Mouse (Mus musculus) MEL (cell line): ENCODE data around the gene Wdr1. TPM values are rescaled to one million over a fixed set of nuclear protein-coding genes. Genes with fewer than 3 reads are reported as not detected.

ENCODE experiments used
- DNase-seq: peaks from one replicate; pipeline ENCODE4 v3.0.0; 2011; ENCODE audit warnings: low read depth, low spot score
- H3K27ac ChIP-seq: 2 replicates; pipeline ENCODE4 v1.5.1; 2012; ENCODE audit warnings: low read depth, mild to moderate bottlenecking, control low read depth, low read length, moderate library complexity; ENCODE audit not compliant: control insufficient read depth
- H3K27me3 ChIP-seq, 2 experiments: fragments of 150-350 bp in 1 of 2; sonication (generic) in 1 of 2; 2 replicates each; pipeline ENCODE4 v1.6.1; 2012; ENCODE audit warnings: low read length in 2 of 2, mild to moderate bottlenecking in 2 of 2, improper control_type of control experiment in 1 of 2, moderate library complexity in 1 of 2; ENCODE audit not compliant: insufficient read depth in 2 of 2, control insufficient read depth in 1 of 2
- H3K36me3 ChIP-seq, 2 experiments: 2 replicates each; pipeline ENCODE4 v1.6.1; 2012 to 2014; ENCODE audit warnings: low read length in 2 of 2, improper control_type of control experiment in 1 of 2, inconsistent platforms in 1 of 2, mild to moderate bottlenecking in 1 of 2; ENCODE audit not compliant: insufficient read depth in 2 of 2, control insufficient read depth in 1 of 2
- H3K4me1 ChIP-seq, 2 experiments: fragments of 150-350 bp in 1 of 2; sonication (generic) in 1 of 2; 2 replicates each; pipeline ENCODE4 v1.6.1; 2012; ENCODE audit warnings: low read length in 2 of 2, improper control_type of control experiment in 1 of 2, mild to moderate bottlenecking in 1 of 2; ENCODE audit not compliant: insufficient read depth in 2 of 2, control insufficient read depth in 1 of 2
- H3K4me3 ChIP-seq, 2 experiments: fragments of 150-350 bp in 1 of 2; sonication (generic) in 1 of 2; 2 replicates each; pipeline ENCODE4 v1.5.1; 2012; ENCODE audit warnings: low read depth in 2 of 2, low read length in 2 of 2, mild to moderate bottlenecking in 2 of 2, moderate library complexity in 2 of 2, control low read depth in 1 of 2, improper control_type of control experiment in 1 of 2; ENCODE audit not compliant: control insufficient read depth in 1 of 2, insufficient read depth in 1 of 2
- H3K79me2 ChIP-seq: 2 replicates; pipeline ENCODE4 v1.6.1; 2012; ENCODE audit warnings: mild to moderate bottlenecking, low read length, moderate library complexity; ENCODE audit not compliant: control insufficient read depth, poor library complexity, insufficient read depth
- H3K9ac ChIP-seq: 2 replicates; pipeline ENCODE4 v1.6.1; 2012; ENCODE audit warnings: low read depth, mild to moderate bottlenecking, control low read depth, low read length, moderate library complexity; ENCODE audit not compliant: control insufficient read depth, poor library complexity, severe bottlenecking
- H3K9me3 ChIP-seq: fragments of 150-350 bp; sonication (generic); replicated peaks from 2 replicates; pipeline ENCODE4 v1.6.1; 2012; ENCODE audit warnings: mild to moderate bottlenecking, low read length, improper control_type of control experiment, moderate library complexity; ENCODE audit not compliant: insufficient read depth
- CHD2 ChIP-seq: IDR thresholded peaks from 2 replicates; pipeline ENCODE4 v1.6.1; 2011; ENCODE audit warnings: low read length, improper control_type of control experiment
- CTCF ChIP-seq, 3 experiments: IDR thresholded peaks in 2 of 3; conservative IDR thresholded peaks in 1 of 3; 2 replicates each; pipeline ENCODE4 v1.5.1; 2011 to 2012; ENCODE audit warnings: low read length in 3 of 3, low read depth in 2 of 3, mild to moderate bottlenecking in 2 of 3, improper control_type of control experiment in 1 of 3, inconsistent platforms in 1 of 3, mixed read lengths in 1 of 3, moderate library complexity in 1 of 3; ENCODE audit not compliant: control insufficient read depth in 1 of 3, insufficient read depth in 1 of 3, poor library complexity in 1 of 3, severe bottlenecking in 1 of 3
- ELF1 ChIP-seq: IDR thresholded peaks from 2 replicates; pipeline ENCODE4 v1.6.1; 2014; ENCODE audit warnings: low read depth, mild to moderate bottlenecking, inconsistent platforms, low read length, improper control_type of control experiment, moderate library complexity
- ETS1 ChIP-seq: IDR thresholded peaks from 2 replicates; pipeline ENCODE4 v1.6.1; 2012; ENCODE audit warnings: low read depth, mild to moderate bottlenecking, inconsistent platforms, low read length, improper control_type of control experiment, moderate library complexity
- GABPA ChIP-seq: IDR thresholded peaks from 2 replicates; pipeline ENCODE4 v1.6.1; 2012; ENCODE audit warnings: low read depth, mild to moderate bottlenecking, inconsistent platforms, low read length, improper control_type of control experiment, moderate library complexity
- GATA1 ChIP-seq: IDR thresholded peaks from 2 replicates; pipeline ENCODE4 v1.6.1; 2011; ENCODE audit warnings: low read depth, low read length, improper control_type of control experiment
- MAFK ChIP-seq: IDR thresholded peaks from 2 replicates; pipeline ENCODE4 v1.6.1; 2011; ENCODE audit warnings: low read depth, mild to moderate bottlenecking, low read length, improper control_type of control experiment, borderline replicate concordance
- MAX ChIP-seq: IDR thresholded peaks from 2 replicates; pipeline ENCODE4 v1.6.1; 2011; ENCODE audit warnings: low read length, improper control_type of control experiment
- MYB ChIP-seq: IDR thresholded peaks from 2 replicates; pipeline ENCODE4 v1.6.1; 2011; ENCODE audit warnings: mild to moderate bottlenecking, low read depth, low read length, improper control_type of control experiment
- MYC ChIP-seq: IDR thresholded peaks from 2 replicates; pipeline ENCODE4 v1.6.1; 2011; ENCODE audit warnings: low read depth, mild to moderate bottlenecking, low read length, improper control_type of control experiment, moderate library complexity
- NELFE ChIP-seq: IDR thresholded peaks from 2 replicates; pipeline ENCODE4 v1.6.1; 2011; ENCODE audit warnings: low read depth, low read length, improper control_type of control experiment
- POLR2A ChIP-seq, 2 experiments: IDR thresholded peaks; 2 replicates each; pipeline ENCODE4 v1.6.1; 2011 to 2012; ENCODE audit warnings: low read length in 2 of 2, mild to moderate bottlenecking in 2 of 2, control low read depth in 1 of 2, improper control_type of control experiment in 1 of 2, low read depth in 1 of 2, moderate library complexity in 1 of 2; ENCODE audit not compliant: control insufficient read depth in 1 of 2, insufficient read depth in 1 of 2, poor library complexity in 1 of 2
- POLR2AphosphoS5 ChIP-seq: IDR thresholded peaks from 2 replicates; pipeline ENCODE4 v1.6.1; 2012; ENCODE audit warnings: low read depth, borderline replicate concordance, mild to moderate bottlenecking, inconsistent platforms, low read length, moderate library complexity, mixed read lengths
- RAD21 ChIP-seq: IDR thresholded peaks from 2 replicates; pipeline ENCODE4 v1.6.1; 2011; ENCODE audit warnings: mild to moderate bottlenecking, low read depth, low read length, improper control_type of control experiment
- RCOR1 ChIP-seq: IDR thresholded peaks from 2 replicates; pipeline ENCODE4 v1.6.1; 2012; ENCODE audit warnings: low read depth, mild to moderate bottlenecking, inconsistent platforms, low read length, improper control_type of control experiment
- SIN3A ChIP-seq: IDR thresholded peaks from 2 replicates; pipeline ENCODE4 v1.6.1; 2012; ENCODE audit warnings: low read length, improper control_type of control experiment, inconsistent platforms
- SMC3 ChIP-seq: IDR thresholded peaks from 2 replicates; pipeline ENCODE4 v1.6.1; 2011; ENCODE audit warnings: low read depth, low read length, improper control_type of control experiment
- TAL1 ChIP-seq: IDR thresholded peaks from 2 replicates; pipeline ENCODE4 v1.6.1; 2012; ENCODE audit warnings: mild to moderate bottlenecking, inconsistent platforms, low read length, moderate library complexity, mixed read lengths
- USF1 ChIP-seq: IDR thresholded peaks from 2 replicates; pipeline ENCODE4 v1.6.1; 2014; ENCODE audit warnings: low read depth, mild to moderate bottlenecking, inconsistent platforms, low read length, improper control_type of control experiment, moderate library complexity
- USF2 ChIP-seq, 2 experiments: IDR thresholded peaks; 2 replicates each; pipeline ENCODE4 v1.6.1; 2011 to 2012; ENCODE audit warnings: improper control_type of control experiment in 2 of 2, low read length in 2 of 2, borderline replicate concordance in 1 of 2, inconsistent platforms in 1 of 2, low read depth in 1 of 2, mild to moderate bottlenecking in 1 of 2; ENCODE audit not compliant: insufficient read depth in 1 of 2
- ZKSCAN1 ChIP-seq: IDR thresholded peaks from 2 replicates; pipeline ENCODE4 v1.6.1; 2012; ENCODE audit warnings: low read depth, mild to moderate bottlenecking, inconsistent platforms, low read length, improper control_type of control experiment, moderate library complexity
- ZMIZ1 ChIP-seq: IDR thresholded peaks from 2 replicates; pipeline ENCODE4 v1.6.1; 2012; ENCODE audit warnings: low read depth, mild to moderate bottlenecking, inconsistent platforms, low read length, improper control_type of control experiment, moderate library complexity
- ZNF384 ChIP-seq: IDR thresholded peaks from 2 replicates; pipeline ENCODE4 v1.6.1; 2012; ENCODE audit warnings: low read depth, mild to moderate bottlenecking, inconsistent platforms, low read length, improper control_type of control experiment
- polyA plus RNA-seq, 2 experiments: library from polyadenylated mRNA; stranded (reverse) in 1 of 2; unstranded in 1 of 2; fragments of >175 nt in 1 of 2; fragments of >200 nt in 1 of 2; gene quantifications; 2 replicates each; pipeline versions ENCODE4 v1.2.1 to v1.2.4; 2012; ENCODE audit warnings: low replicate concordance in 2 of 2, low read depth in 1 of 2; ENCODE audit not compliant: insufficient read length in 2 of 2, insufficient read depth in 1 of 2, missing spikeins in 1 of 2
- total RNA-seq: library from RNA; depleted of rRNA; stranded (reverse); fragments of 300-350 nt; gene quantifications from 2 replicates; pipeline ENCODE4 v1.2.3, GENCODE M21; 2012

Wdr1 gene
- total and polyA plus RNA-seq, 3 experiments, result 144 to 174 TPM; not detected in 1

DNA sequence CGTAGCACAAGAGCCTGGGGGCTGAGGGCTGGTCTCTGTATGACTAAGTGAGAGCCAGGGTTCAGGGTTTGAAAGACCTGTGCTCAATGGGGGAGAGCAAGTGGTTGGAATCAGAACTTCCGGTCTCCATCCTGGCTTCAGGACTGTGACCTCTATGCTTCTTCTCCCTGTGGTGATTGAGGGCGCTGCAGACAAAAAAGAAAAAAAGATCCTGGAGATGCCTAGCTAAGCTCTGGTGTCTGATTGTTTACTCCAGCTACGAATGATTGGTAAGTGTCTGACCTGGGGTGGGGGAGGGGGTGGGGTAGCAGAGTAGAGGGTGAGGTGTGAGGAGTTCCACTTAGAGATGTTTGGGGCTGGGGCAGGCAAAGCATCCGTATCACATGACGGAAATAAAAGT lies 75.0 kb downstream of the Wdr1 start:
- Histone ChIP-seq H3K9me3 (no peaks in the 10 kb centered on the region), H3K27me3 (no peaks in the 10 kb centered on the region), H3K79me2 (no peaks in the 10 kb centered on the region), H3K4me1 (peaks cover 2 to 12% of the 10 kb centered on the region in 2 experiments; a peak in 3 of 4 replicates), H3K27ac (no peak overlapping the region), H3K36me3 (peaks cover 0 to 6% of the 10 kb centered on the region in 2 experiments; a peak in 2 of 4 replicates), H3K4me3 (no peak overlapping the region), H3K9ac (no peak overlapping the region)
- DNase-seq, result no peak
- TF ChIP-seq MAX (no peak), SMC3 (no peak), USF2 (IDR thresholded peaks at IDR 0.05; ENCODE audit: borderline replicate concordance in 1 of 2, insufficient read depth in 1 of 2, low read depth in 1 of 2, low read length in 2 of 2) (no peak), ETS1 (no peak), CTCF (IDR thresholded peaks at IDR 0.05 in 2 of 3, conservative IDR thresholded peaks at IDR 0.05 in 1 of 3; ENCODE audit: control insufficient read depth in 1 of 3, insufficient read depth in 1 of 3, low read depth in 2 of 3, low read length in 3 of 3, poor library complexity in 1 of 3, severe bottlenecking in 1 of 3) (no peak), MYC (no peak), GABPA (no peak)

DNA sequence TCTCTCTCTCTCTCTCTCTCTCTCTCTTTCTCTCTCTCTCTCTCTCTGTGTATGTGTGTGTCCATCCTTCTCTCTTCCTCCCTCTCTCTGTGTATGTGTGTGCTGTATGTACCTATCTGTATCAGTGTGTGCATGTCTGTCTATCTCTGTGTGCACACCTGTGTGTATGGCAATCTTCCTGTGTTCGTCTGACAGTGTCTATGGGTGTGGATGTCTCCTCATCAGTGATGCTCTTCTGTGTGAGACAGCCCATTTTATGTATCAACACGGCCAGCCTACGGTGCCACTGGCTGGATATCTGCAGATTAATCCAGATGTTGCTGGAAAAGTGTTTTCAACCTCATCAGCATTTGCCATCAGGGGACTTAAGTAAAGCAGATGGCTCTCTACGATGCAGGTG lies 75.8 kb downstream of the Wdr1 start:
- Histone ChIP-seq H3K27ac (no peak overlapping the region), H3K9ac (no peak overlapping the region), H3K4me1 (peaks cover 2 to 20% of the 10 kb centered on the region in 2 experiments), H3K27me3 (no peaks in the 10 kb centered on the region), H3K79me2 (no peaks in the 10 kb centered on the region), H3K9me3 (no peaks in the 10 kb centered on the region), H3K36me3 (peaks cover 0 to 6% of the 10 kb centered on the region in 2 experiments; a peak in 2 of 4 replicates), H3K4me3 (no peak overlapping the region)
- DNase-seq, result no peak
- no peak for TF ChIP-seq MAFK
- TF ChIP-seq ELF1, result no peak
- no peak for TF ChIP-seq POLR2AphosphoS5
- no peak for TF ChIP-seq ZMIZ1
- TF ChIP-seq USF1, result no peak
- TF ChIP-seq TAL1, result no peak
- TF ChIP-seq GATA1, result no peak
- TF ChIP-seq ZNF384, result no peak
- TF ChIP-seq RAD21, result no peak
- TF ChIP-seq NELFE, result no peak
- TF ChIP-seq CHD2, result no peak
- no peak for TF ChIP-seq RCOR1
- no peak for TF ChIP-seq ZKSCAN1
- TF ChIP-seq POLR2A (IDR thresholded peaks at IDR 0.05; ENCODE audit: control insufficient read depth in 1 of 2, insufficient read depth in 1 of 2, low read depth in 1 of 2, low read length in 2 of 2, poor library complexity in 1 of 2), result no peak
- TF ChIP-seq SIN3A, result no peak
- TF ChIP-seq MYB, result no peak
